Mouse (Mus musculus): ENCODE results near the gene Cd200. TPM values are rescaled to one million over a fixed set of nuclear protein-coding genes. Genes with fewer than 3 reads are reported as not detected.

Gene Cd200
- polyA plus RNA-seq, 1 experiment from 2014 or later: 104 TPM

DNA sequence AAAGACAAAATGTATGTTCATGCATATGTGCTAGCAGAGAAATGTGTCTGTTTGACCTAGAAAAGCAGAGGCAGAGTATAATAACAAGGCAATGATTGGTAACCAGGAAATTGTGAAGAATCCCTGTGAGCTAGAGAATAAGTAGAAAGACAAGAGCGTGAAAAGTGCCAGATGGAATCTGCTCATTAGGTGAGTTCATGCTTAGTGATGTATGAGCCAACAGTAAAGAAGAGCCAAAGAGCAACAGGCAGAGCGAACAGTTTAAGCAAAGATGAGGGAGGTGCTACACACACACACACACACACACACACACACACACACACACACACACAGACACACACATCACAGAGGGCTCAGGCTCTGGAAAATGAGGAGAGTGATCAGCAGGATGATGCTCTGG is 11.4 kb downstream of the Cd200 start:
- Histone ChIP-seq H3K9me3 (replicated peaks; ENCODE audit: low read length) (no peaks in the 10 kb centered on the region), H3K27me3 (ENCODE audit: insufficient read depth, low read length) (no peaks in the 10 kb centered on the region), H3K27ac (no peak overlapping the region), H3K4me2 (ENCODE audit: low read length) (no peak overlapping the region), H3K4me1 (replicated peaks; ENCODE audit: insufficient read depth, low read length) (no peaks in the 10 kb centered on the region), H3K9ac (ENCODE audit: low read depth, low read length) (no peak overlapping the region), H3K36me3 (ENCODE audit: insufficient read depth, low read length) (no peaks in the 10 kb centered on the region), H3K4me3 (replicated peaks; ENCODE audit: low read depth, low read length) (no peak overlapping the region)
- ATAC-seq (replicated peaks; ENCODE audit: low FRiP score, low read depth) (no peak), DNase-seq (ENCODE audit: low spot score) (no peak)
- TF ChIP-seq CTCF (IDR thresholded peaks at IDR 0.05; ENCODE audit: low read depth): no peak
- WGBS: 95% methylated on average over 2 of the region's 2 CpGs

DNA sequence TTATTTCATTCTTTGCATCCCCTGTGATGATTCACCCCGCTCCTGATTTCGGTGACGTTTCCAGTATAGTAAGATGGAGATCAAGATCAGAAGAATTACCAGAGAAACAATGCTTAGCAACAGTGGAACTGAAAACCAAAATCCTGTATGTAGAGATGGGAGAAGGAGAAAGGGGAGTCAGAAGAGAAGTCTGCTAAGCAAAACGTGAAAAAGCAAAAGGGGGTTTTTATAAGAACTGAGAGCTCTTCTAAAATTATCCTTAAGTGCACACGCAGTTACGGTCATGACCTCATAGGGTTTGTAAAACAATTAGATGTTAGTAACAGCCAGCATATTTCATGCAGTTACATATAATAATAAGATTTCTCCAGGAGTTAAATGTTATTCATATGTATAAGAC is 16.6 kb downstream of the Cd200 start:
- H3K36me3 ChIP-seq (ENCODE audit: insufficient read depth, low read length): no peaks in the 10 kb centered on the region
- no peak for ATAC-seq (replicated peaks; ENCODE audit: low FRiP score, low read depth)
- no peak for TF ChIP-seq CTCF (IDR thresholded peaks at IDR 0.05; ENCODE audit: low read depth)

GRCm38 (mm10) chr16:45391680-45392079 is 17.2 kb downstream of the Cd200 start:
- no peak overlapping the region for H3K4me2 ChIP-seq (ENCODE audit: low read length)
- H3K9ac ChIP-seq (ENCODE audit: low read depth, low read length): no peak overlapping the region
- TF ChIP-seq CTCF (IDR thresholded peaks at IDR 0.05; ENCODE audit: low read depth): no peak
- no peaks in the 10 kb centered on the region for H3K9me3 ChIP-seq (replicated peaks; ENCODE audit: low read length)
- no peak overlapping the region for H3K27ac ChIP-seq
- ATAC-seq (replicated peaks; ENCODE audit: low FRiP score, low read depth) (no peak), DNase-seq (ENCODE audit: low spot score) (no peak)
- WGBS: 92% methylated on average over 3 of the region's 3 CpGs
- no peaks in the 10 kb centered on the region for H3K4me1 ChIP-seq (replicated peaks; ENCODE audit: insufficient read depth, low read length)
- no peak overlapping the region for H3K4me3 ChIP-seq (replicated peaks; ENCODE audit: low read depth, low read length)
- no peaks in the 10 kb centered on the region for H3K27me3 ChIP-seq (ENCODE audit: insufficient read depth, low read length)
- H3K36me3 ChIP-seq (ENCODE audit: insufficient read depth, low read length): no peaks in the 10 kb centered on the region

More for the DNA sequence above, 16.6 kb downstream of the Cd200 start:
- H3K27ac ChIP-seq: no peak overlapping the region
- no peak for DNase-seq (ENCODE audit: low spot score)
- no peak overlapping the region for H3K9ac ChIP-seq (ENCODE audit: low read depth, low read length)
- H3K9me3 ChIP-seq (replicated peaks; ENCODE audit: low read length): no peaks in the 10 kb centered on the region
- H3K4me3 ChIP-seq (replicated peaks; ENCODE audit: low read depth, low read length): no peak overlapping the region
- H3K4me1 ChIP-seq (replicated peaks; ENCODE audit: insufficient read depth, low read length): no peaks in the 10 kb centered on the region
- no peak overlapping the region for H3K4me2 ChIP-seq (ENCODE audit: low read length)
- H3K27me3 ChIP-seq (ENCODE audit: insufficient read depth, low read length): no peaks in the 10 kb centered on the region
- 82% methylated on average over 6 of the region's 6 CpGs for WGBS

- WGBS: 62% methylated on average over 5 of the region's 5 CpGs
- H3K36me3 ChIP-seq (ENCODE audit: insufficient read depth, low read length): no peaks in the 10 kb centered on the region
- no peaks in the 10 kb centered on the region for H3K27me3 ChIP-seq (ENCODE audit: insufficient read depth, low read length)
- no peak overlapping the region for H3K9ac ChIP-seq (ENCODE audit: low read depth, low read length)
- H3K9me3 ChIP-seq (replicated peaks; ENCODE audit: low read length): no peaks in the 10 kb centered on the region
- H3K27ac ChIP-seq: no peak overlapping the region
- H3K4me2 ChIP-seq (ENCODE audit: low read length): no peak overlapping the region
- DNase-seq (ENCODE audit: low spot score) (no peak), ATAC-seq (replicated peaks; ENCODE audit: low FRiP score, low read depth) (no peak)
- no peaks in the 10 kb centered on the region for H3K4me1 ChIP-seq (replicated peaks; ENCODE audit: insufficient read depth, low read length)
- no peak overlapping the region for H3K4me3 ChIP-seq (replicated peaks; ENCODE audit: low read depth, low read length)
- TF ChIP-seq CTCF (IDR thresholded peaks at IDR 0.05; ENCODE audit: low read depth): no peak
These were observed 18.4 kb downstream of the Cd200 start for GRCm38 (mm10) chr16:45390286-45390956.

- 81% methylated on average over 2 of the region's 2 CpGs for WGBS
- H3K27ac ChIP-seq: no peak overlapping the region
- TF ChIP-seq CTCF (IDR thresholded peaks at IDR 0.05; ENCODE audit: low read depth): no peak
- H3K36me3 ChIP-seq (ENCODE audit: insufficient read depth, low read length): no peaks in the 10 kb centered on the region
- DNase-seq (ENCODE audit: low spot score) (no peak), ATAC-seq (replicated peaks; ENCODE audit: low FRiP score, low read depth) (no peak)
- H3K27me3 ChIP-seq (ENCODE audit: insufficient read depth, low read length): no peaks in the 10 kb centered on the region
- H3K4me3 ChIP-seq (replicated peaks; ENCODE audit: low read depth, low read length): no peak overlapping the region
- H3K4me2 ChIP-seq (ENCODE audit: low read length): no peak overlapping the region
- no peaks in the 10 kb centered on the region for H3K4me1 ChIP-seq (replicated peaks; ENCODE audit: insufficient read depth, low read length)
- H3K9me3 ChIP-seq (replicated peaks; ENCODE audit: low read length): no peaks in the 10 kb centered on the region
- no peak overlapping the region for H3K9ac ChIP-seq (ENCODE audit: low read depth, low read length)
These were observed 19.0 kb downstream of the Cd200 start for GRCm38 (mm10) chr16:45389833-45390232.

DNA sequence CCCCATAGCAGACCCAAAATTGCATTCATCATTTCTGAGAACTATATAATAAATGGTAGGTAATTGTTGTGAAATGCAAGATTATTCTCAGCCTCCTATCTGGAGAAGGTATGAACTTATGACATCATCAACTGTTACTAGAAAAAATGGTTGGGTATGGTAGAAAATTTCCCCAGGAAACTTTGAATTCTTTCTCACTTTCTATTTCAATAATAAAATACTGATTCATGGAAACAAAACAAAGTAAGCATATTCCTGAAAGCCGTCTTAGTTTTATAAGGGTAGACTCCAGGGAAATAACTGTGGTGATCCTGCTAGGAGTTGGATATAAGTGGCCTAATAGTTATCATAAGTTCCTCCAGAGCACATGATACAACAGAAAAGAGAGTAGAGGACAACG is 19.8 kb downstream of the Cd200 start:
- no peak for TF ChIP-seq CTCF (IDR thresholded peaks at IDR 0.05; ENCODE audit: low read depth)
- no peaks in the 10 kb centered on the region for H3K9me3 ChIP-seq (replicated peaks; ENCODE audit: low read length)
- no peaks in the 10 kb centered on the region for H3K4me1 ChIP-seq (replicated peaks; ENCODE audit: insufficient read depth, low read length)
- ATAC-seq (replicated peaks; ENCODE audit: low FRiP score, low read depth) (no peak), DNase-seq (ENCODE audit: low spot score) (no peak)
- no peak overlapping the region for H3K27ac ChIP-seq
- H3K27me3 ChIP-seq (ENCODE audit: insufficient read depth, low read length): no peaks in the 10 kb centered on the region
- WGBS: 82% methylated on average over 2 of the region's 2 CpGs
- H3K9ac ChIP-seq (ENCODE audit: low read depth, low read length): no peak overlapping the region
- no peaks in the 10 kb centered on the region for H3K36me3 ChIP-seq (ENCODE audit: insufficient read depth, low read length)
- no peak overlapping the region for H3K4me2 ChIP-seq (ENCODE audit: low read length)
- no peak overlapping the region for H3K4me3 ChIP-seq (replicated peaks; ENCODE audit: low read depth, low read length)

DNA sequence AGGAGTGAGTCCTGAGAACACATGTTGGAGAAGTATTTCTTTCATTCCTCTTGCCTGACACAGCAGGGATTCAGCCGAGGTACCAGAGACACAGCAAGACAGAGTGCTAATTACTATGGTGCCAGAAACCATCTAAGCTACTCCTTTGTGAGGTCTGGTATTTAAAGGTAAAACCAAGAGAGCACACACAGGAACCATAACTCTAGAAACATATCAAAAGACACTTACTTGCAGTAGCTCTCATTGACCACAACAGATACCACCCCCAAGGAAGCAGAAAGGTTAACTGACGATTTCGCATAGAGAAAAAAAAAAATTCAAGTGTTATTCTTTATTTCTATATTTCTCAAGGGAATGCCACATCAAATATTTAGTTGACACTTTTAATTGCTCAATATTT is 27.0 kb downstream of the Cd200 start:
- 81% methylated on average over 3 of the region's 3 CpGs for WGBS
- no peak for TF ChIP-seq CTCF (IDR thresholded peaks at IDR 0.05; ENCODE audit: low read depth)
- no peak for ATAC-seq (replicated peaks; ENCODE audit: low FRiP score, low read depth)

More for the DNA sequence above, 27.0 kb downstream of the Cd200 start:
- H3K4me3 ChIP-seq (replicated peaks; ENCODE audit: low read depth, low read length): no peak overlapping the region
- no peaks in the 10 kb centered on the region for H3K27me3 ChIP-seq (ENCODE audit: insufficient read depth, low read length)
- H3K36me3 ChIP-seq (ENCODE audit: insufficient read depth, low read length): no peaks in the 10 kb centered on the region
- no peak overlapping the region for H3K27ac ChIP-seq
- H3K9me3 ChIP-seq (replicated peaks; ENCODE audit: low read length): no peaks in the 10 kb centered on the region
- no peaks in the 10 kb centered on the region for H3K4me1 ChIP-seq (replicated peaks; ENCODE audit: insufficient read depth, low read length)
- H3K9ac ChIP-seq (ENCODE audit: low read depth, low read length): no peak overlapping the region
- H3K4me2 ChIP-seq (ENCODE audit: low read length): no peak overlapping the region
- no peak for DNase-seq (ENCODE audit: low spot score)

All from kidney, postnatal 0 days (tissue).